Mouse (Mus musculus): ENCODE measurements at regions not wholly inside any gene's neighbourhood (a gene's known extent, or its start where the extent isn't known, plus 50 kb on each side); places are given as distances from the start of the nearest gene placed in this dataset.

- TF ChIP-seq CTCF (IDR thresholded peaks at IDR 0.05; ENCODE audit: low read depth) (no peak), EP300 (IDR thresholded peaks at IDR 0.05; ENCODE audit: low read depth) (no peak)
Measured at GRCm38 (mm10) chr8:35224053-35224924, 541.3 kb upstream of the Gm19410 start.
